Mouse (Mus musculus) G1E (cell line): ENCODE measurements around the gene Olfr221. TPM values are rescaled to one million over a fixed set of nuclear protein-coding genes. Genes with fewer than 3 reads are reported as not detected.

Source experiments
- ATAC-seq: 2 replicates; pipeline ENCODE4 v1.8.0; 2016; ENCODE audit warnings: mild to moderate bottlenecking; ENCODE audit not compliant: insufficient number of reproducible peaks, poor library complexity, low FRiP score, severe bottlenecking; ENCODE audit errors: extremely low read depth
- DNase-seq: peaks from one replicate; pipeline ENCODE4 v3.0.0; 2012; ENCODE audit warnings: low spot score
- H3K27me3 ChIP-seq: 2 replicates; pipeline ENCODE4 v1.6.1; 2012; ENCODE audit warnings: mild to moderate bottlenecking, low read length, inconsistent platforms; ENCODE audit not compliant: insufficient read depth
- H3K36me3 ChIP-seq: replicated peaks from 2 replicates; pipeline ENCODE3; 2012; ENCODE audit warnings: mild to moderate bottlenecking, inconsistent platforms
- H3K4me1 ChIP-seq: 2 replicates; pipeline ENCODE4 v1.6.1; 2012; ENCODE audit warnings: low read depth, low read length, inconsistent platforms, mixed read lengths; ENCODE audit not compliant: insufficient read depth
- H3K4me3 ChIP-seq: 2 replicates; pipeline ENCODE4 v1.5.1; 2012; ENCODE audit warnings: low read depth, mild to moderate bottlenecking, inconsistent platforms, low read length, moderate library complexity, mixed read lengths
- H3K9me3 ChIP-seq: replicated peaks from 2 replicates; pipeline ENCODE4 v1.6.1; 2012; ENCODE audit warnings: inconsistent platforms
- CTCF ChIP-seq: IDR thresholded peaks from 2 replicates; pipeline ENCODE4 v1.5.1; 2012; ENCODE audit warnings: low read depth, low read length, inconsistent platforms, mixed read lengths
- GATA1 ChIP-seq: IDR thresholded peaks from 2 replicates; pipeline ENCODE4 v1.6.1; 2012; ENCODE audit warnings: borderline replicate concordance, low read length, inconsistent platforms, mixed read lengths
- GATA2 ChIP-seq: IDR thresholded peaks from 2 replicates; pipeline ENCODE4 v1.6.1; 2012; ENCODE audit warnings: low read depth, low read length, inconsistent platforms, borderline replicate concordance
- POLR2AphosphoS5 ChIP-seq: IDR thresholded peaks from 2 replicates; pipeline ENCODE4 v1.6.1; 2012; ENCODE audit warnings: low read depth, low read length, inconsistent platforms; ENCODE audit not compliant: insufficient replicate concordance
- TAL1 ChIP-seq: conservative IDR thresholded peaks from 2 replicates; pipeline ENCODE4 v1.6.1; 2012; ENCODE audit warnings: low read depth, low read length, inconsistent platforms, mixed read lengths
- polyA plus RNA-seq: library from polyadenylated mRNA; stranded (reverse); fragments of >175 nt; gene quantifications from 2 replicates; pipeline ENCODE4 v1.2.3, GENCODE M21; 2012
- total RNA-seq, 2 experiments: library from RNA; stranded (forward) in 1 of 2; stranded (reverse) in 1 of 2; fragments of 200-1000 nt in 1 of 2; fragments of >200 nt in 1 of 2; fragmentation: Nextera tagmentation in 1 of 2; gene quantifications; 2 replicates each; pipeline ENCODE4 v1.2.3; 2014 to 2017

Olfr221 gene
- total and polyA plus RNA-seq, 3 experiments: 0.16 TPM; not detected in 2

GRCm38 (mm10) chr14:52024133-52024532, 18.1 kb downstream of the Olfr221 start:
- Histone ChIP-seq H3K4me3 (no peak overlapping the region), H3K9me3 (no peaks in the 10 kb centered on the region), H3K4me1 (peaks cover 44% of the 10 kb centered on the region), H3K27me3 (no peaks in the 10 kb centered on the region), H3K36me3 (no peaks in the 10 kb centered on the region)
- ATAC-seq (no peak), DNase-seq (no peak)
- TF ChIP-seq GATA1 (no peak), TAL1 (no peak), CTCF (no peak), POLR2AphosphoS5 (no peak), GATA2 (no peak)

DNA sequence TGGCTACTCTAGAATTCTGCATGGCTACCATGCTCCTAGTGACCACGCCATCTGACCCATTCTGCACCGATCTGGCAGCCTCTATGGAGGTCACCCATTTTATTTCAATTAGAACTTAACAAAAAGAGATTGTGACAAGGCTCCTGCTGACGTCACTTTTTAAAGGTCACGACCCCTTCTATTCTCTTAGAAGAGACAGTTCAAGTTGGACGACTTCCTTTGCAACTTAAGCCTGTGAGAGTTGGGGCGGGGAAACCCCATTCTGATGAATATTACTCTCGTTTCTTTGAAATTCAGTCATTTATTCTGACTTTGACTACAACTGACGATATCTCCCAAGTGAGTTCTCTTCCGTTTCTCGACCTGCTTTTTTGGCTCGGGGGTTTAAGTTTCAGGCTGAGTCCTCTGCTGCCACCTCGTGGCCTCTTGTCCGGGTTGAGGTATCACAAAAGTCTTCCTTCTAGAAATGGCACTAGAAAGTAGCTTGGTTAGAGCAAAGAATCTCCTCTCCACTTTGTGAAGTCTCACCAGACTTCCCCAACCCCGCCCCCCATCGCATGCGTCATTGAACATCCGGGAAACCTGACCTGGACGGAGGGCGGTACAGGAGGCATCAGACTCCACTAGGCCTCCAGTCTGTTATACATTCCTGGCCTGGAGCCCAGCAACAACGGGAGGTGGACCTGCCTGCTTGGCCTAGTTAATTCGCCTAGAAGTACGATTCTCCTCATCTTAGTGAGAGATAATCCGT, 19.4 kb downstream of the Olfr221 start:
- no peaks in the 10 kb centered on the region for H3K27me3 ChIP-seq
- TF ChIP-seq CTCF: peak; percentile 28; the same call in 1 of the 2 replicates
- TF ChIP-seq POLR2AphosphoS5: 0 out of 2 replicates have a peak, but pooled peaks have one; percentile 31
- TF ChIP-seq GATA2: no peak
- no peak for TF ChIP-seq TAL1
- DNase-seq (peak; percentile 70), ATAC-seq (peak; percentile 50)
- H3K9me3 ChIP-seq: no peaks in the 10 kb centered on the region
- peaks cover 10% of the 10 kb centered on the region for H3K36me3 ChIP-seq
- peak overlapping the region; percentile 71 for H3K4me3 ChIP-seq
- H3K4me1 ChIP-seq: peaks cover 56% of the 10 kb centered on the region

DNA sequence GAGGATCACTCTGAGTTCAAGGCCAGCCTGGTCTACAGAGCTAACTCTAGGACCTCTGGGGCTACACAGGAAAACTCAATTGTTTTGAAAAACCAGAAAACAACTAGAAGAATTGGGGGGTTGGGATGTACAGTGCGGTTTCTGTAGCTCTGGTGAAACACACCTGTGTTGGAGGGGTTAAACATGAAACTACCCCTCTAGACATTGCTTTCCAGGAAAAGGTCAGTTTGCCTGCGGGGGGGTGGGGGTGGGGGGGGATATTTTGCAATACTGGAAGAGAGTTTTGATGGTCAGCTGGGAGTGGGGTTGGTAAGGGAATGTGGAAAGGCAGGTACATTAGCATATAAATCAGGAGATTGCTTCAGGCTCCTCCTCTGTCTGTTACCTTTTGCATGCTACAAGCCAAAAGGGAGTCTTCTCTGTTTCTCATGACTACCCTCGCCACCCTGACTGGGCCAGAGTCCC, 20.0 kb downstream of the Olfr221 start:
- H3K36me3 ChIP-seq: peaks cover 14% of the 10 kb centered on the region
- ATAC-seq (no peak), DNase-seq (no peak)
- H3K9me3 ChIP-seq: no peaks in the 10 kb centered on the region
- H3K4me1 ChIP-seq: peaks cover 61% of the 10 kb centered on the region
- no peaks in the 10 kb centered on the region for H3K27me3 ChIP-seq
- H3K4me3 ChIP-seq: peak overlapping the region; percentile 71; the same call in 1 of the 2 replicates
- TF ChIP-seq GATA1 (no peak), TAL1 (no peak), POLR2AphosphoS5 (no peak), CTCF (no peak), GATA2 (no peak)

- H3K9me3 ChIP-seq: no peaks in the 10 kb centered on the region
- H3K4me1 ChIP-seq: peaks cover 65% of the 10 kb centered on the region
- no peaks in the 10 kb centered on the region for H3K27me3 ChIP-seq
- DNase-seq (no peak), ATAC-seq (peak; percentile 37)
- H3K36me3 ChIP-seq: peaks cover 20% of the 10 kb centered on the region
- TF ChIP-seq TAL1: peak; percentile 36; the same call in 1 of the 2 replicates
- no peak for TF ChIP-seq GATA1
- no peak overlapping the region; the same call in 1 of the 2 replicates for H3K4me3 ChIP-seq
These were observed 20.6 kb downstream of the Olfr221 start for GRCm38 (mm10) chr14:52021568-52022212.

- ATAC-seq: no peak
- Histone ChIP-seq H3K36me3 (peaks cover 24% of the 10 kb centered on the region), H3K4me1 (peaks cover 71% of the 10 kb centered on the region), H3K9me3 (no peaks in the 10 kb centered on the region), H3K4me3 (peak overlapping the region; percentile 51; the same call in 1 of the 2 replicates), H3K27me3 (no peaks in the 10 kb centered on the region)
- TF ChIP-seq GATA2 (no peak), GATA1 (no peak), TAL1 (no peak), POLR2AphosphoS5 (no peak), CTCF (no peak)
- DNase-seq: no peak
These were observed 21.1 kb downstream of the Olfr221 start for GRCm38 (mm10) chr14:52021138-52021529.

DNA sequence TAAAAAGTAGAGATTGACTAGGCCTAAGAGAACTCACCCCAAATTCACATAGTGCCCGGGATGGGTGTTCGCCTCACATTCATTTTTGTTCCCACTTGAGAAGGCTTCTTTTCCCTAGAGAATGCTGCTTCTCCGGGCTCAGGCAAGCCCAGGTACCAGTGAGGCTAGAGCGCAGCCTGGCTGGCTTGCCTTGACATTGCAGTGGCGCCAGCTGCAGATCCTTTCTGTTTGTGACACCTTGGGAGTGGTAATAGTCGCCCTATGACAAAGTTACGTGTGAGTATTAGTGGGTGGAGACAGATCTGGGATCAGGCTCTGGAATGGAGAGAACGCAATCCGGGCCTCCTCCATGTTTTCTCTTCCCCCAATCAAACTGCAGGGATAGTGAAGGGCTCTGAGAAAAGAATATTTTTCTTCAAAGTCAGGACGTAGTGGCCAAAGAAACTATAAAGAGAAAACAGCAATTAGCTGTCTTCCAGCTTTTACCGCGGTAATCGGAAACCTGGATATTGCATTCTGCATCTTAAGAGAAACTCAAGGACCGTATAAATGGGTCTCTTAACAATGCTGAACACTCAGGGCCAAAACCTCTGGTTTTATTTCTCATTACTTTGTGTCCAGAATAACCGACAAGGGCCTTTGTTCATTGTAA, 21.6 kb downstream of the Olfr221 start, which contains the start of gene Zfp219:
Gene Zfp219 (minus strand): TSS at position 248 of the 652 bp plus-strand sequence.
- Histone ChIP-seq H3K4me1 (peaks cover 76% of the 10 kb centered on the region), H3K4me3 (peak within 1 kb of the TSS; percentile 80), H3K27me3 (no peaks in the 10 kb centered on the region), H3K36me3 (peaks cover 24% of the 10 kb centered on the region), H3K9me3 (no peaks in the 10 kb centered on the region)
- peak; percentile 68 for DNase-seq
- peak; percentile 41; the same call in 1 of the 2 replicates for ATAC-seq
- 0 out of 2 replicates have a peak, but pooled peaks have one; percentile 46 for TF ChIP-seq POLR2AphosphoS5
- no peak for TF ChIP-seq TAL1
